Mouse (Mus musculus) megakaryocyte, embryonic 14.5 days (primary cell): ENCODE data around the gene Pex5.

ENCODE experiments used
- FLI1 ChIP-seq: IDR thresholded peaks from 2 replicates; pipeline ENCODE4 v1.6.1; 2012; ENCODE audit warnings: low read length, inconsistent platforms, mixed read lengths
- GATA1 ChIP-seq: IDR thresholded peaks from 3 replicates; pipeline ENCODE4 v1.6.1; 2012; ENCODE audit warnings: mixed read lengths, low read length, inconsistent platforms, borderline replicate concordance

- TF ChIP-seq GATA1 (no peak), FLI1 (no peak)
Observed at GRCm38 (mm10) chr6:124451995-124452394, 37.1 kb upstream of the Pex5 start.
